Mouse (Mus musculus) brain, embryonic 14.5 days (tissue): ENCODE data around the gene Rps8.

ENCODE experiments used
- CTCF ChIP-seq: fragments of 200-500 bp; IDR thresholded peaks from 2 replicates; pipeline ENCODE4 v1.5.1; 2012; ENCODE audit warnings: inconsistent platforms, mild to moderate bottlenecking, moderate library complexity, borderline replicate concordance; ENCODE audit not compliant: insufficient read depth, insufficient read length; ENCODE audit errors: extremely low read depth
- POLR2A ChIP-seq: fragments of 200-500 bp; IDR thresholded peaks from 2 replicates; pipeline ENCODE4 v1.6.1; 2012; ENCODE audit warnings: mild to moderate bottlenecking, inconsistent platforms, borderline replicate concordance; ENCODE audit not compliant: poor library complexity, insufficient read depth, insufficient read length, severe bottlenecking; ENCODE audit errors: extremely low read depth

DNA sequence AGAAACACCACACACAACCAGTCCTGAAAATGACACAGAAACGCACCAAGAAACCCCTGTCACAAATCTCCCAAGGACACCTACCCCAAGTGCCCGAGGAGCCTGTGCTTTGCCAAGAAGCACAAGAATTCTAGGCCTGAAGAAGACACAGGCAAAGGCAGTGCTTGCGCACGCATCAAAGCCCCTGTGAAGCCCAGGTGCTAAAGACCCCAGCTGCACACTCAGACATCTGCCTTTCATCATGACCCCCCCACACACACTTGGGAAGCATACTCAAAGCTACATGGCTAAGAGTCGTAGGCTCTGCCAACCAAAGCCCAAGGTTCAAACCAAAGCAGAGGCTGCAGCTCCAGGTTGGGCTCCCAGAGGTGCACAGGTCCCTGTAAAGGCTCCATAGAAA is 40.5 kb downstream of the Rps8 start:
- no peak for TF ChIP-seq CTCF
- no peak for TF ChIP-seq POLR2A
